Mouse (Mus musculus) hindbrain, embryonic 12.5 days (tissue): ENCODE data around the gene Mmachc. TPM values are rescaled to one million over a fixed set of nuclear protein-coding genes. Genes with fewer than 3 reads are reported as not detected.
A peak's percentile ranks its signal among the peaks of the same experiment; 100 is the strongest.

ENCODE experiments used
- ATAC-seq: fragments of 200-750 bp; cut with Nextera tagmentation; 2 replicates; pipeline ENCODE4 v1.8.0; 2017; ENCODE audit warnings: moderate TSS enrichment; ENCODE audit not compliant: low FRiP score
- H3K27ac ChIP-seq: fragments of 300-500 bp; sonication (generic); 2 replicates; pipeline ENCODE4 v1.5.1; 2016; ENCODE audit warnings: mild to moderate bottlenecking
- H3K27me3 ChIP-seq: fragments of 300-500 bp; sonication (generic); 2 replicates; pipeline ENCODE4 v1.6.1; 2016; ENCODE audit warnings: mild to moderate bottlenecking
- H3K36me3 ChIP-seq: fragments of 300-500 bp; sonication (generic); 2 replicates; pipeline ENCODE4 v1.6.1; 2016; ENCODE audit warnings: mild to moderate bottlenecking
- H3K4me1 ChIP-seq: fragments of 300-500 bp; sonication (generic); 2 replicates; pipeline ENCODE4 v1.6.1; 2016
- H3K4me2 ChIP-seq: fragments of 300-500 bp; sonication (generic); replicated peaks from 2 replicates; pipeline ENCODE4 v1.6.1; 2016; ENCODE audit warnings: mild to moderate bottlenecking
- H3K4me3 ChIP-seq: fragments of 300-500 bp; sonication (generic); 2 replicates; pipeline ENCODE4 v1.5.1; 2016; ENCODE audit warnings: mild to moderate bottlenecking
- H3K9ac ChIP-seq: fragments of 300-500 bp; sonication (generic); 2 replicates; pipeline ENCODE4 v1.6.1; 2016; ENCODE audit warnings: mild to moderate bottlenecking, moderate library complexity
- H3K9me3 ChIP-seq: fragments of 300-500 bp; sonication (generic); replicated peaks from 2 replicates; pipeline ENCODE4 v1.6.1; 2016; ENCODE audit warnings: mild to moderate bottlenecking
- WGBS: fragments of 180-500 bp; shearing (Covaris S2); methylation state at CpG from one replicate; pipeline ENCODE4 v1.1.7; 2016; 5-methylcytosine and 5-hydroxymethylcytosine counted together
- polyA plus RNA-seq: library from polyadenylated mRNA; unstranded; fragments of >200 nt; fragmentation: Nextera tagmentation; extraction: Ambion mirVana; gene quantifications from 2 replicates; pipeline ENCODE4 v1.2.1, GENCODE M21; 2016

The Mmachc gene
- 26.0 and 26.2 TPM in 2 replicates for polyA plus RNA-seq

- Histone ChIP-seq H3K27me3 (no peaks in the 10 kb centered on the region), H3K36me3 (peaks cover 8% of the 10 kb centered on the region), H3K4me1 (peaks cover 15% of the 10 kb centered on the region), H3K27ac (no peak within 1 kb of the TSS), H3K4me3 (peak within 1 kb of the TSS; percentile 60), H3K9ac (peak within 1 kb of the TSS; percentile 68), H3K9me3 (no peaks in the 10 kb centered on the region), H3K4me2 (peak within 1 kb of the TSS; percentile 73)
- under 1% methylated on average over 29 of the region's 29 CpGs for WGBS
- peak; percentile 99 for ATAC-seq
Measured at GRCm38 (mm10) chr4:116708201-116708764, at the start of gene Mmachc, which contains the start of gene Ccdc163. Gene Mmachc, minus strand, starts transcription at chr4:116708406. Gene Ccdc163, plus strand, starts transcription at chr4:116708509.

DNA sequence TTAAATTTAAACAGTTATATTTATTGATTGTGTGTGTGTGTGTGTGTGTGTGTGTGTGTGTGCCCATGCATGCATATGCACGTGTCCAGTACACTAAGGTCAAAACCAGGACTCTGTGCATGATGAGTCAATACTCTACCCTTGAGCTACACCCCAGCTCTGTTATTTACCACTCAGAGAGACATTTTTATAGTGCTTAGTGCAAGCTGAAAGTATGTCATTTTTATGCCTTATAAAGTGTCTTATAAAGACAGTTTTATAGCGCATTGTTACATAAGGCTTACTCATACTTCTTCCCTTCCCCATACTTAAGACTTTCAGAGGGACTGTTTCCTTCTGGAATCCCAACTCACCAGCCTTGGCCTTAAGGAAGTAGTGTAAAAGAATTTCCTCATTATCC is 41.5 kb upstream of the Mmachc start:
- H3K9ac ChIP-seq = no peak overlapping the region
- no peaks in the 10 kb centered on the region for H3K4me1 ChIP-seq
- ATAC-seq = no peak
- H3K4me2 ChIP-seq = no peak overlapping the region
- no peak overlapping the region for H3K4me3 ChIP-seq
- no peaks in the 10 kb centered on the region for H3K27me3 ChIP-seq
- H3K9me3 ChIP-seq = no peaks in the 10 kb centered on the region
- H3K27ac ChIP-seq = no peak overlapping the region
- 90% methylated on average over 2 of the region's 2 CpGs for WGBS
- H3K36me3 ChIP-seq = no peaks in the 10 kb centered on the region

- H3K27ac ChIP-seq = no peak overlapping the region
- no peak overlapping the region for H3K4me3 ChIP-seq
- WGBS = 89% methylated on average over 9 of the region's 9 CpGs
- no peaks in the 10 kb centered on the region for H3K36me3 ChIP-seq
- ATAC-seq = no peak
- no peaks in the 10 kb centered on the region for H3K4me1 ChIP-seq
- H3K27me3 ChIP-seq = no peaks in the 10 kb centered on the region
- H3K9me3 ChIP-seq = no peaks in the 10 kb centered on the region; the same call in 1 of the 2 replicates
- no peak overlapping the region for H3K4me2 ChIP-seq
- H3K9ac ChIP-seq = no peak overlapping the region
Measured at GRCm38 (mm10) chr4:116738972-116739751, 31.0 kb upstream of the Mmachc start.

DNA sequence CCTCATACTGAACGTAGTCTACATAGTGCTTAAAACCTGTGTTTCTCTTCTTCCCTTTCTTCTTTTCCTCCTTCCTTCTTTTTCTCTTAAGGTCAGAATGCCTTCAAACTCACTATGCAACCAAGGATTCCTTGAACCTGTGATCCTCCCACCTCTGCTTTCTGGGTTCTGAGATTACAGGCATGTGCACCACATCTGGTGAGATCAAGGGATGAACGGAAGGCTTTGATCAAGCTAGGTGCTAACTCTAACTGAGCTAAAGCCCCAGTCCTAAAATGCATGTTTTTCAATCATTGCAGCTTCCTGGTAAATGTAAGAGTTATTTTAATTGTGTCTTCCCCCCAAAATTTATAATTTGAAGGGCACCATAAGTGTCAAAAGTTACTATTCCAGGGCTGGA is 26.8 kb upstream of the Mmachc start:
- 90% methylated on average over 2 of the region's 2 CpGs for WGBS
- Histone ChIP-seq H3K9me3 (no peaks in the 10 kb centered on the region), H3K9ac (no peak overlapping the region), H3K27me3 (no peaks in the 10 kb centered on the region), H3K4me2 (no peak overlapping the region), H3K36me3 (no peaks in the 10 kb centered on the region), H3K27ac (no peak overlapping the region), H3K4me1 (no peaks in the 10 kb centered on the region), H3K4me3 (no peak overlapping the region)
- ATAC-seq = no peak

- Histone ChIP-seq H3K9ac (no peak overlapping the region), H3K4me3 (no peak overlapping the region), H3K27me3 (no peaks in the 10 kb centered on the region), H3K4me1 (no peaks in the 10 kb centered on the region), H3K9me3 (no peaks in the 10 kb centered on the region), H3K36me3 (no peaks in the 10 kb centered on the region), H3K27ac (no peak overlapping the region), H3K4me2 (no peak overlapping the region)
- 78% methylated on average over 5 of the region's 5 CpGs for WGBS
- no peak for ATAC-seq
Measured at GRCm38 (mm10) chr4:116732355-116732754, 24.1 kb upstream of the Mmachc start.

DNA sequence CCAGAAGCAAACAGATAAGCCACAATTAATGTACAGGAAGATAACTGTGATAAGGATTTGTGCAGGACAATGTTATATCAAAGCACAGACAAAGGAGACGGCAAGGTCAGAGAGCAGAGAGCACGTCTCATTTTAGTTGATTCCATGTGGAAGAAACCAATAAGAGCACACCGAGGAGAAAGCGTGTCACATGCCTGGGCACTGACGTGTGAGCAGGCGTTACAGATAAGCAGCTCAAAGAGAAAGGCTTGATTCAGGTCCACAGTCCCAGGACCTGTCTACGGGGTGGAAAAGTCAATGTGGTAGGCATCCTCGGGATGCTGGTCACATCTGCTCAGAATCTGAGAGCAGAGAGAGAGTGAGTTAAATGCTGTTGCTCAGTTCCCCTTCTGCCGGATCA is 22.9 kb upstream of the Mmachc start:
- H3K27ac ChIP-seq = no peak overlapping the region
- H3K4me2 ChIP-seq = no peak overlapping the region
- H3K9ac ChIP-seq = no peak overlapping the region
- H3K27me3 ChIP-seq = no peaks in the 10 kb centered on the region
- WGBS = 87% methylated on average over 9 of the region's 9 CpGs
- no peaks in the 10 kb centered on the region for H3K36me3 ChIP-seq
- no peaks in the 10 kb centered on the region for H3K4me1 ChIP-seq
- ATAC-seq = no peak
- H3K4me3 ChIP-seq = no peak overlapping the region
- H3K9me3 ChIP-seq = no peaks in the 10 kb centered on the region

DNA sequence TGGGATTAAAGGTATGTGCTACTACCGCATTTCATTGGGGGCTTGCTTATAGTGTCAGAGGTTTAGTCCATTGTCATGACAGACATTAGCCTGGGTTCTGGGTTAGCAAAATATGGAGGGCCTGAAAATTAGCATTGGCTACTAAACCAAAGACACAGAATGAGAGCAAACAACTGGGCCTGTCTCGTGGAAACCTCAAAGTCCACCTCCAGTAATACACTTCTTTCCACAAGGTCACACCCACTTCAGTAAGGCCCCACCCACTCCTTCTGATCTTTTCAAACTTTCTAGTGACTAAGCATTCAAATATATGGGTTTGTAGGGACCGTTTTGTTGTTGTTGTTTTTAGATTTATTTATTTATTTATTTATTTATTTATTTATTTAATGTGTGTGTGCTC is 21.3 kb upstream of the Mmachc start:
- Histone ChIP-seq H3K4me2 (no peak overlapping the region), H3K4me1 (no peaks in the 10 kb centered on the region), H3K36me3 (no peaks in the 10 kb centered on the region), H3K9ac (no peak overlapping the region), H3K27ac (no peak overlapping the region), H3K27me3 (no peaks in the 10 kb centered on the region), H3K4me3 (no peak overlapping the region), H3K9me3 (no peaks in the 10 kb centered on the region)
- 89% methylated on average over 3 of the region's 3 CpGs for WGBS
- no peak for ATAC-seq

DNA sequence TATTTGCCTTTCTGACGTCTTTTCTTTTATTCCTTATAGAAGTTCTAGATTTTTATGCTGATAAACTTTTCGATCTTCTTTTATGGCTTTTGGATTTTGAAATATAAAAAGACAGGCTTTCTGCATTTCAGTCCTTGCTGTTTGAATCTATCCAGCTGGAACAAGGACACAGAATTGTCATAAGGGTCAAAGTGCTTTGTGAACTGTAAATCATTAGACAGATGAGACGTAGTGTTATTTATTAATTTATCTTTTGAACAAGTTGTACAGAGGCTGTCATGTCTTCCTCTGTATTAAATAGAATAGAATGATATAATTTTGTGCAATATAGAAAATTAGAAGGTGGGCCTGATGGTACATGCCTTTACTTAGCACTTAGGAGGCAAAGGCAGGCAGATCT is 19.2 kb upstream of the Mmachc start:
- 84% methylated on average over 3 of the region's 3 CpGs for WGBS
- H3K9ac ChIP-seq = no peak overlapping the region
- H3K27me3 ChIP-seq = no peaks in the 10 kb centered on the region
- H3K4me1 ChIP-seq = peaks cover under 1% of the 10 kb centered on the region
- H3K9me3 ChIP-seq = no peaks in the 10 kb centered on the region
- no peak overlapping the region for H3K4me3 ChIP-seq
- no peak overlapping the region for H3K4me2 ChIP-seq
- no peak for ATAC-seq
- no peak overlapping the region for H3K27ac ChIP-seq
- H3K36me3 ChIP-seq = no peaks in the 10 kb centered on the region

- ATAC-seq = no peak
- H3K4me1 ChIP-seq = peaks cover 10% of the 10 kb centered on the region
- no peaks in the 10 kb centered on the region for H3K9me3 ChIP-seq
- no peak overlapping the region for H3K9ac ChIP-seq
- no peaks in the 10 kb centered on the region for H3K36me3 ChIP-seq
- no peak overlapping the region for H3K27ac ChIP-seq
- 85% methylated on average over 5 of the region's 5 CpGs for WGBS
- 0 out of 2 replicates have a peak, but pooled peaks cover 3% of the 10 kb centered on the region for H3K27me3 ChIP-seq
- no peak overlapping the region for H3K4me2 ChIP-seq
- H3K4me3 ChIP-seq = no peak overlapping the region
Measured at GRCm38 (mm10) chr4:116725444-116725843, 17.2 kb upstream of the Mmachc start.

GRCm38 (mm10) chr4:116722230-116722629 is 14.0 kb upstream of the Mmachc start:
- Histone ChIP-seq H3K4me3 (0 out of 2 replicates have a peak overlapping the region, but pooled peaks have one; percentile 4), H3K9me3 (no peaks in the 10 kb centered on the region), H3K4me2 (peak overlapping the region; percentile 90), H3K27ac (no peak overlapping the region), H3K4me1 (peaks cover 15% of the 10 kb centered on the region), H3K9ac (no peak overlapping the region), H3K36me3 (no peaks in the 10 kb centered on the region), H3K27me3 (0 out of 2 replicates have a peak, but pooled peaks cover 3% of the 10 kb centered on the region)
- no peak for ATAC-seq
- WGBS = 37% methylated on average over 7 of the region's 7 CpGs

- no peaks in the 10 kb centered on the region for H3K9me3 ChIP-seq
- H3K27ac ChIP-seq = peak overlapping the region; percentile 81
- peak overlapping the region; percentile 80 for H3K4me3 ChIP-seq
- peak overlapping the region; percentile 90 for H3K4me2 ChIP-seq
- no peaks in the 10 kb centered on the region; the same call in 1 of the 2 replicates for H3K36me3 ChIP-seq
- peak overlapping the region; percentile 82 for H3K9ac ChIP-seq
- WGBS = 0% methylated on average over 29 of the region's 29 CpGs
- peaks cover 15% of the 10 kb centered on the region for H3K4me1 ChIP-seq
- ATAC-seq = no peak
- 0 out of 2 replicates have a peak, but pooled peaks cover 3% of the 10 kb centered on the region for H3K27me3 ChIP-seq
Measured at GRCm38 (mm10) chr4:116721098-116721628, 13.0 kb upstream of the Mmachc start.

DNA sequence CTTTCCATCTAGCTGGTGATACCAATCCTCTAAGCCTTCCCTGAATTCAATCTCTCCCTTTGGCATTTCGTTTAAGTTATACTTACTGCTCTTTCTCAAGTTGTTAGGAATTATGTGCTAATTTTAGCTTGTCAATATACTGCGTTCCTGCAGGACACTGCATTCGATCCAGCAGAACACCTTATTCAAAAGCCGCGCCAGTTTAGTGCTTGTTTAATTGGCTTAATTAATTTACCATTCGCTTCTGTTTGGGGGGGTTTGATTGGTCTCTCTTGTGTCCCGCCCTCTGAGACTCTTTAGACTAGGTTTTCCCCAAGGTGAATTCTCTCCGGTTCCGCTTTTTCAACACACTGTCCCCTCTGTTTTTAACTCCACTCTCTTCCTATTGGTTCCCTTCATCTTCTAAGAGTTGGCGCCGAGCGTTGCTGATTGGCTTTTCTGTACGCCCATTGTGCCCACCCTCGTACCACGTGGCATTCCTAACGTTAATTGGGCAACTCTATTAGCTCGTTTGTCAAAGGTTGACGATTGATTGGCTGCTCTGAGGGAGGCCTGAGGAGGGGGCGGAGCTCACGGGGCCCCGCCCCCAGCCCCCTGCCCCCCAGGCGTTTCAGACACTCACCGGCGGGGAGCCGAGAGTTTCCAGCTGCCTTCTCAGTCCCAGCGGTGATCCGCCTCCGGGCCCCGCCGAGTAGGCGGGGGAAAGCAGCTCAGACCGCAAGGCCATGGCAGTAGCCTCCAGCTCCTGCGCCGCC is 12.3 kb upstream of the Mmachc start, which contains the start of gene Tesk2:
Tesk2 (plus strand) TSS at position 606 of the 755 bp plus-strand sequence.
- H3K36me3 ChIP-seq = peaks cover 5% of the 10 kb centered on the region; the same call in 1 of the 2 replicates
- 0 out of 2 replicates have a peak, but pooled peaks cover 3% of the 10 kb centered on the region for H3K27me3 ChIP-seq
- peak within 1 kb of the TSS; percentile 81 for H3K27ac ChIP-seq
- peak within 1 kb of the TSS; percentile 82 for H3K9ac ChIP-seq
- peak within 1 kb of the TSS; percentile 80 for H3K4me3 ChIP-seq
- WGBS = under 1% methylated on average over 33 of the region's 34 CpGs
- H3K4me2 ChIP-seq = peak within 1 kb of the TSS; percentile 90
- no peaks in the 10 kb centered on the region for H3K9me3 ChIP-seq
- H3K4me1 ChIP-seq = peaks cover 15% of the 10 kb centered on the region
- peak; percentile 99 for ATAC-seq
